Comparison of ENCODE assay signal across 25 mouse cellular contexts in genomic region chr2:14070466-14070865, GRCm38 (mm10). TPM values are rescaled to one million over a fixed set of nuclear protein-coding genes. Genes with fewer than 3 reads are reported as not detected.
DNase-seq lines count a peak whose midpoint lies in the region; ATAC-seq and TF ChIP-seq lines count a peak whose summit lies in the region.
"Had no signal": no experiment of that assay in that cellular context is flagged by ENCODE, and none has a peak within 500 bp of the region (broad histone marks: within the 10 kb centered on the region; RNA-seq: fewer than 3 reads in every experiment).

No protein-coding gene starts in this region.

- DNase-seq in layer of hippocampus, adult 2 months (ENCODE audit: low spot score in 2 of 2): peak; percentile 18 to 53
- DNase-seq in layer of hippocampus, adult 11-12 months (ENCODE audit: low spot score): no peak
- peak; percentile 31 to 36 for DNase-seq in right cerebral cortex, postnatal 10 days (ENCODE audit: low spot score in 2 of 2)
- no peak for DNase-seq in right cerebral cortex, adult 2 months (ENCODE audit: low spot score in 2 of 2)
- DNase-seq in brain, adult 2 months (ENCODE audit: low read depth, low spot score): peak; percentile 18
- no peak for DNase-seq in kidney, adult 9 months
- DNase-seq: adrenal gland, postnatal 10 days; adrenal gland, postnatal 36 days; cerebellum, adult 11 months; cerebellum, adult 2 months; cerebellum, adult 9-11 months; cerebellum, postnatal 25 days; gastrocnemius, postnatal 10 days; gastrocnemius, postnatal 36 days; heart, adult 2 months; heart, postnatal 14 days; heart, postnatal 4 days had no signal

- no peak overlapping the region for H3K4me3 ChIP-seq in layer of hippocampus, adult 2 months
- no peak overlapping the region for H3K4me3 ChIP-seq in hindbrain, embryonic 13.5 days
- H3K4me3 ChIP-seq: embryonic facial prominence, embryonic 12.5 days; embryonic facial prominence, embryonic 15.5 days; forebrain, embryonic 15.5 days; heart, adult 2 months; heart, embryonic 10.5 days; heart, embryonic 13.5 days had no signal

- H3K27me3 ChIP-seq in hindbrain, embryonic 13.5 days: no peaks in the 10 kb centered on the region
- H3K27me3 ChIP-seq: embryonic facial prominence, embryonic 12.5 days; embryonic facial prominence, embryonic 15.5 days; forebrain, embryonic 15.5 days; heart, embryonic 13.5 days; Patski had no signal

- TF ChIP-seq CTCF in layer of hippocampus, adult 2 months (conservative IDR thresholded peaks at IDR 0.05): no peak

- no peak overlapping the region for H3K4me2 ChIP-seq in hindbrain, embryonic 13.5 days
- H3K4me2 ChIP-seq: embryonic facial prominence, embryonic 12.5 days; embryonic facial prominence, embryonic 15.5 days; forebrain, embryonic 15.5 days; heart, embryonic 13.5 days had no signal

- no peak for ATAC-seq in hindbrain, embryonic 13.5 days (ENCODE audit: low FRiP score)
- ATAC-seq: forebrain, embryonic 15.5 days; hindbrain, embryonic 16.5 days; Patski had no signal

- no peaks in the 10 kb centered on the region for H3K9me3 ChIP-seq in hindbrain, embryonic 13.5 days
- H3K9me3 ChIP-seq: embryonic facial prominence, embryonic 12.5 days; embryonic facial prominence, embryonic 15.5 days; forebrain, embryonic 15.5 days; heart, embryonic 10.5 days; heart, embryonic 13.5 days had no signal

- H3K36me3 ChIP-seq in hindbrain, embryonic 13.5 days: no peaks in the 10 kb centered on the region
- H3K36me3 ChIP-seq: embryonic facial prominence, embryonic 12.5 days; embryonic facial prominence, embryonic 15.5 days; forebrain, embryonic 15.5 days; heart, embryonic 10.5 days; heart, embryonic 13.5 days had no signal

- 85% methylated on average over 8 of the region's 8 CpGs for WGBS in hindbrain, embryonic 13.5 days

- peaks cover 13% of the 10 kb centered on the region for H3K4me1 ChIP-seq in hindbrain, embryonic 13.5 days (replicated peaks)

- H3K9ac ChIP-seq in hindbrain, embryonic 13.5 days: no peak overlapping the region
- H3K9ac ChIP-seq: embryonic facial prominence, embryonic 12.5 days; embryonic facial prominence, embryonic 15.5 days; forebrain, embryonic 15.5 days; heart, embryonic 13.5 days had no signal

- no peak overlapping the region for H3K27ac ChIP-seq in layer of hippocampus, adult 2 months
- H3K27ac ChIP-seq in hindbrain, embryonic 13.5 days: no peak overlapping the region
- H3K27ac ChIP-seq: embryonic facial prominence, embryonic 12.5 days; embryonic facial prominence, embryonic 15.5 days; forebrain, embryonic 15.5 days; heart, adult 2 months; heart, embryonic 10.5 days; heart, embryonic 13.5 days had no signal

RNA-seq across cellular contexts. Expression of gene Stam, which starts 3.4 kb away (rescaled TPM):
- total RNA-seq in layer of hippocampus, adult 2 months (2021): 10 to 100 TPM; 86.7 to 87.4 TPM
- polyA plus RNA-seq in hindbrain, embryonic 13.5 days (2015; fragmentation: Nextera tagmentation; extraction: Ambion mirVana): 116 and 119 TPM in 2 replicates

RNA-seq across cellular contexts. Expression of gene Hacd1, which starts 14.5 kb away (rescaled TPM):
- 10 to 100 TPM; 18.0 to 19.7 TPM for total RNA-seq in layer of hippocampus, adult 2 months (2021)
- polyA plus RNA-seq in hindbrain, embryonic 13.5 days (2015; fragmentation: Nextera tagmentation; extraction: Ambion mirVana): 72.5 and 73.1 TPM in 2 replicates

Comparison
In these comparisons a context has a peak if more than half of its experiments do, and no peak if none do; other contexts are left out.
1. DNase-seq: peak in layer of hippocampus, adult 2 months (2 of 2), right cerebral cortex, postnatal 10 days (2 of 2) and brain, adult 2 months (single experiment); none in layer of hippocampus, adult 11-12 months (single experiment), right cerebral cortex, adult 2 months (0 of 2) and kidney, adult 9 months (single experiment).